Mouse (Mus musculus): ENCODE measurements around the gene Gne. TPM values are rescaled to one million over a fixed set of nuclear protein-coding genes. Genes with fewer than 3 reads are reported as not detected.

Gne gene
- polyA plus RNA-seq, 1 experiment from 2014 or later: 46.3 TPM

DNA sequence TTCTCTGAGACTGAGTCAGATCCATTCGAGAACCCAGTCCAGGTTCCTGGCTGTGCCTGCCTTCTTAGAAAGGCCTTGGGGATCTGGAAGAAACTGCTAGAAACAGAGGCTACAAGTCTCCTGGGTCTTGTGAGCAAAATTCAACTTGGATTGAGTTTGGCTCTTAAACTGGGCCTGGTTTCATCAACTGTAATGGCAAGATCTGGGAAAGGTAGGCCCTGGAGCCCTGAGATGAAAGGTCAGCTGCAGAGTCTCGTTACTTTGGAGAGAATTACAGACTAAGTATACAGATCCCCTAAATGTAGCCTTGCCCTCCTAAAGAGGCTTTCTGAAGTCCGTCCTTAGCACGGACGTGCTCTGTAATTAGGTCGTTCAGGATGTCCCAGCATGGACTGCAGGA lies 58.4 kb downstream of the Gne start:
- no peak for DNase-seq (ENCODE audit: low spot score)
- ATAC-seq (replicated peaks; ENCODE audit: low FRiP score): no peak
- Histone ChIP-seq H3K27ac (ENCODE audit: low read depth, low read length) (no peak overlapping the region), H3K4me1 (replicated peaks; ENCODE audit: control insufficient read depth, insufficient read depth, low read length) (0 out of 2 replicates have a peak, but pooled peaks cover 12% of the 10 kb centered on the region), H3K9me3 (ENCODE audit: control insufficient read depth, low read length) (no peaks in the 10 kb centered on the region), H3K9ac (ENCODE audit: low read depth, low read length) (no peak overlapping the region), H3K27me3 (replicated peaks; ENCODE audit: control insufficient read depth, insufficient read depth, low read length) (no peaks in the 10 kb centered on the region), H3K4me2 (no peak overlapping the region), H3K4me3 (ENCODE audit: low read depth, low read length) (no peak overlapping the region), H3K36me3 (ENCODE audit: control insufficient read depth, insufficient read depth, low read length) (peaks cover 76% of the 10 kb centered on the region)
- 89% methylated on average over 6 of the region's 6 CpGs for WGBS

DNA sequence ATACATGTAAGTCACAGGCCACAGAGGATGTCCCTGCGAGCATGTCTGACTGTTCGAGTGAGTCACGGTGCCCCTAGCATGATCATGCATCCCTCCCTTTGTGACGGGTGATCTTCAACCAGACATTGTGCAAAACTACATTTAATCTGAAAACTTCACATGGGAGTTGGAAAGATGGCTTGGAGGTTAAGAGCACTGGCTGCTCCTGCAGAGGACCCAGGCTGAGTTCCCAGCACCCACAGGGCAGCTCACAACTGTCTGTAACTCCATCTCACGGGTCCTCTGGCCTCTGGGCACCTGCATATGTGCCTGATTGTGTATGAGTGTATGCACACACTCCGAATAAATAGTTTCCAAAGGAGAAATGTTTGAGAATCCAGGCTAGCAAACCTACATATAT lies 59.7 kb downstream of the Gne start:
- WGBS: 94% methylated on average over 6 of the region's 6 CpGs
- Histone ChIP-seq H3K27me3 (replicated peaks; ENCODE audit: control insufficient read depth, insufficient read depth, low read length) (no peaks in the 10 kb centered on the region), H3K9ac (ENCODE audit: low read depth, low read length) (no peak overlapping the region), H3K4me3 (ENCODE audit: low read depth, low read length) (no peak overlapping the region), H3K36me3 (ENCODE audit: control insufficient read depth, insufficient read depth, low read length) (peaks cover 74% of the 10 kb centered on the region), H3K27ac (ENCODE audit: low read depth, low read length) (no peak overlapping the region), H3K4me1 (replicated peaks; ENCODE audit: control insufficient read depth, insufficient read depth, low read length) (0 out of 2 replicates have a peak, but pooled peaks cover 4% of the 10 kb centered on the region), H3K9me3 (ENCODE audit: control insufficient read depth, low read length) (no peaks in the 10 kb centered on the region), H3K4me2 (no peak overlapping the region)
- no peak for DNase-seq (ENCODE audit: low spot score)
- no peak for ATAC-seq (replicated peaks; ENCODE audit: low FRiP score)

DNA sequence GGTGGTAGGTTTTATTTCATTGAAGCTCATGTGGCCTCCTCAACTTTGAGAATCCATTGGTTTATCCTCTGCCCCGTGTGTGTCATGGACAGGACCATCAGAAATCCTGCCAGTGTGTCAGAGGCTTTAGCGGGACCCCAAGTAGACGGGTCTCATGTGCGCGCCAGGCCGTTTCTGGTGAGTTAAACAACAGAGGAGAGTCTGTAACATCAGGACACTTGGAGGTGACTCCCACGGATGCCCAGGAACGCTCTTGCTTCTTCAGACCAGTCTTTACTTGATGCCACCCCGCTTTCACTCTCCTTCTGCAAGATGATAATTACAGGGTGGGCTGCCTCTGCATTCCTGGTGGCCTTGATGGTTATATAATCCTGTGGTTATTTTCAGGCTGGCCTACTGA lies 60.3 kb downstream of the Gne start:
- WGBS: 95% methylated on average over 9 of the region's 9 CpGs
- H3K4me1 ChIP-seq (replicated peaks; ENCODE audit: control insufficient read depth, insufficient read depth, low read length): 0 out of 2 replicates have a peak, but pooled peaks cover 4% of the 10 kb centered on the region
- no peak overlapping the region for H3K4me2 ChIP-seq
- H3K9ac ChIP-seq (ENCODE audit: low read depth, low read length): no peak overlapping the region
- no peak overlapping the region for H3K27ac ChIP-seq (ENCODE audit: low read depth, low read length)
- peaks cover 72% of the 10 kb centered on the region for H3K36me3 ChIP-seq (ENCODE audit: control insufficient read depth, insufficient read depth, low read length)
- no peak overlapping the region for H3K4me3 ChIP-seq (ENCODE audit: low read depth, low read length)
- H3K27me3 ChIP-seq (replicated peaks; ENCODE audit: control insufficient read depth, insufficient read depth, low read length): no peaks in the 10 kb centered on the region
- no peak for DNase-seq (ENCODE audit: low spot score)
- no peak for ATAC-seq (replicated peaks; ENCODE audit: low FRiP score)
- H3K9me3 ChIP-seq (ENCODE audit: control insufficient read depth, low read length): no peaks in the 10 kb centered on the region

GRCm38 (mm10) chr4:44022766-44023165 lies 61.2 kb downstream of the Gne start:
- H3K4me3 ChIP-seq (ENCODE audit: low read depth, low read length): no peak overlapping the region
- H3K27me3 ChIP-seq (replicated peaks; ENCODE audit: control insufficient read depth, insufficient read depth, low read length): no peaks in the 10 kb centered on the region
- H3K4me2 ChIP-seq: no peak overlapping the region
- no peaks in the 10 kb centered on the region for H3K4me1 ChIP-seq (replicated peaks; ENCODE audit: control insufficient read depth, insufficient read depth, low read length)
- 91% methylated on average over 11 of the region's 11 CpGs for WGBS
- no peaks in the 10 kb centered on the region for H3K9me3 ChIP-seq (ENCODE audit: control insufficient read depth, low read length)
- no peak overlapping the region for H3K9ac ChIP-seq (ENCODE audit: low read depth, low read length)
- ATAC-seq (replicated peaks; ENCODE audit: low FRiP score): no peak
- DNase-seq (ENCODE audit: low spot score): no peak
- peaks cover 67% of the 10 kb centered on the region for H3K36me3 ChIP-seq (ENCODE audit: control insufficient read depth, insufficient read depth, low read length)
- H3K27ac ChIP-seq (ENCODE audit: low read depth, low read length): no peak overlapping the region

GRCm38 (mm10) chr4:44022323-44022722 lies 61.7 kb downstream of the Gne start:
- WGBS: 78% methylated on average over 4 of the region's 4 CpGs
- DNase-seq (ENCODE audit: low spot score) (no peak), ATAC-seq (replicated peaks; ENCODE audit: low FRiP score) (no peak)
- Histone ChIP-seq H3K9me3 (ENCODE audit: control insufficient read depth, low read length) (no peaks in the 10 kb centered on the region), H3K4me1 (replicated peaks; ENCODE audit: control insufficient read depth, insufficient read depth, low read length) (no peaks in the 10 kb centered on the region), H3K4me3 (ENCODE audit: low read depth, low read length) (no peak overlapping the region), H3K4me2 (no peak overlapping the region), H3K9ac (ENCODE audit: low read depth, low read length) (no peak overlapping the region), H3K36me3 (ENCODE audit: control insufficient read depth, insufficient read depth, low read length) (peaks cover 63% of the 10 kb centered on the region), H3K27ac (ENCODE audit: low read depth, low read length) (no peak overlapping the region), H3K27me3 (replicated peaks; ENCODE audit: control insufficient read depth, insufficient read depth, low read length) (no peaks in the 10 kb centered on the region)

- Histone ChIP-seq H3K27me3 (replicated peaks; ENCODE audit: control insufficient read depth, insufficient read depth, low read length) (no peaks in the 10 kb centered on the region), H3K27ac (ENCODE audit: low read depth, low read length) (no peak overlapping the region), H3K36me3 (ENCODE audit: control insufficient read depth, insufficient read depth, low read length) (peaks cover 19% of the 10 kb centered on the region), H3K4me3 (ENCODE audit: low read depth, low read length) (no peak overlapping the region), H3K9ac (ENCODE audit: low read depth, low read length) (no peak overlapping the region), H3K4me2 (no peak overlapping the region), H3K4me1 (replicated peaks; ENCODE audit: control insufficient read depth, insufficient read depth, low read length) (peaks cover 14% of the 10 kb centered on the region), H3K9me3 (ENCODE audit: control insufficient read depth, low read length) (no peaks in the 10 kb centered on the region)
- DNase-seq (ENCODE audit: low spot score) (no peak), ATAC-seq (replicated peaks; ENCODE audit: low FRiP score) (no peak)
- WGBS: 89% methylated on average over 12 of the region's 12 CpGs
Measured at GRCm38 (mm10) chr4:44016791-44017190, 67.2 kb downstream of the Gne start.

DNA sequence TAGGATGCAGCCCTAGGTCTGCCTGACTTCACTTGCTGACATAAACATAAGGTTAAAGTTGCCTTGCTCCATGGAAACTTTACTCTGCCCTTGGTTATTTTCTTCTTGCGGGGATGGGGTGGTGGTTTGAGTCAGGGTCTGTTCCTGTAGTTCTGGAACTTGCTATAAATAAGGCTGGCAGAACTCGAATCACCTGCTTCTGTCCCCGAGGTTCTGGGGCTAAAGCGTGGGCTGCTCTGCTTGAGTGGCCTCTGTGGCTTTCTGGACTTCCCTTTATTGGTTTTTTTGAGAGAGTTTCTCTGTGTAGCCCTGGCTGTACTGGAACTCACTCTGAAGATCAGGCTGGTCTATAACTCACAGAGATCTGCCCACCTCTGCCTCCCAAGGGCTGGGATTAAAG lies 67.9 kb downstream of the Gne start:
- Histone ChIP-seq H3K4me1 (replicated peaks; ENCODE audit: control insufficient read depth, insufficient read depth, low read length) (peaks cover 14% of the 10 kb centered on the region), H3K27ac (ENCODE audit: low read depth, low read length) (no peak overlapping the region)
- WGBS: 58% methylated on average over 4 of the region's 4 CpGs

DNA sequence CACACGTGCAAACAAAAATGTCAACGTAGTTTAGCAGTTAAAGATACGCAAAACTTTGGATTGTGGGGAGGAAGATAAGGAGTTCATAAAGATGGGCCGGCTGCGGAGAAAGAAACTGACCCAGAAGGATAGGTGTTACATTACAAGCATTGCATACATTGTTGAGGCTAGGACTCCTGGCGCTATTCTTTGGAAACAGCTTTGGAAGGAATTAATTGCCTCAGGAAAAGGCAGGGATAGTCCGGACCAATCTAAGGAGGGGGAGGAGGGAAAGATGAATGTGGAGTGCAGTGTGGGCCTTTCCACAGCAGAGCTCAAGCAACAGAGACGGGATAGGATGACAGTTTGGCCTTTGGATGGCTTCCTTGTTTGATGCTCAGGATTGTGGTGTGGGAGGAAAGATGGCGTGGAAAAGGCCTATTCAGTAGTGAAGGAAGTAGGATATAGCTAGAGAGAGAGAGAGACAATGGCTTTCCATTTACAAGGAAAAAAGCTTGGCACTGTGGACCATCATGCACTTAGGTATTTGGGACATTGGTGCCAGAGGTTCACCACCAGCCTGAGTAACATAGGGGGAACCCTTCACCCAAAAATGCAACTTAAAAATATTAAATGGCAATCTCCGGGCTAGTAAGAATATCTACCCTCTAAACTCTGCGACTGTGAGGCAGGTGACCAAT lies 70.4 kb downstream of the Gne start:
- WGBS: 19% methylated on average over 11 of the region's 11 CpGs
- no peak for ATAC-seq (replicated peaks; ENCODE audit: low FRiP score)
- no peak overlapping the region; the same call in 1 of the 2 replicates for H3K27ac ChIP-seq (ENCODE audit: low read depth, low read length)

More for the DNA sequence above, 67.9 kb downstream of the Gne start:
- no peak for ATAC-seq (replicated peaks; ENCODE audit: low FRiP score)
- Histone ChIP-seq H3K9me3 (ENCODE audit: control insufficient read depth, low read length) (no peaks in the 10 kb centered on the region), H3K9ac (ENCODE audit: low read depth, low read length) (no peak overlapping the region), H3K27me3 (replicated peaks; ENCODE audit: control insufficient read depth, insufficient read depth, low read length) (no peaks in the 10 kb centered on the region), H3K36me3 (ENCODE audit: control insufficient read depth, insufficient read depth, low read length) (peaks cover 12% of the 10 kb centered on the region), H3K4me2 (peak overlapping the region; percentile 7), H3K4me3 (ENCODE audit: low read depth, low read length) (no peak overlapping the region)
- DNase-seq (ENCODE audit: low spot score): no peak

More for the DNA sequence above, 70.4 kb downstream of the Gne start:
- no peaks in the 10 kb centered on the region for H3K9me3 ChIP-seq (ENCODE audit: control insufficient read depth, low read length)
- peak overlapping the region; percentile 65 for H3K4me2 ChIP-seq
- H3K36me3 ChIP-seq (ENCODE audit: control insufficient read depth, insufficient read depth, low read length): peaks cover 2% of the 10 kb centered on the region; the same call in 1 of the 2 replicates
- no peaks in the 10 kb centered on the region for H3K27me3 ChIP-seq (replicated peaks; ENCODE audit: control insufficient read depth, insufficient read depth, low read length)
- peak overlapping the region; percentile 95 for H3K9ac ChIP-seq (ENCODE audit: low read depth, low read length)
- H3K4me1 ChIP-seq (replicated peaks; ENCODE audit: control insufficient read depth, insufficient read depth, low read length): peaks cover 14% of the 10 kb centered on the region
- DNase-seq (ENCODE audit: low spot score): no peak
- H3K4me3 ChIP-seq (ENCODE audit: low read depth, low read length): peak overlapping the region; percentile 94

All from liver, embryonic 11.5 days (tissue).